Mouse (Mus musculus) stomach, embryonic 14.5 days (tissue): Measurements from ENCODE around the gene Tomm22. TPM values are rescaled to one million over a fixed set of nuclear protein-coding genes. Genes with fewer than 3 reads are reported as not detected.

ENCODE experiments used
- ATAC-seq: fragments of 200-750 bp; cut with Nextera tagmentation; 2 replicates; pipeline ENCODE4 v1.8.0; 2017; ENCODE audit warnings: low read depth, moderate TSS enrichment; ENCODE audit not compliant: insufficient number of reproducible peaks, insufficient read depth, low FRiP score
- H3K27ac ChIP-seq: fragments of 300-500 bp; sonication (generic); 2 replicates; pipeline ENCODE4 v1.5.1; 2014; ENCODE audit warnings: mild to moderate bottlenecking, low read length, moderate library complexity, mixed read lengths
- H3K27me3 ChIP-seq: fragments of 300-500 bp; sonication (generic); 2 replicates; pipeline ENCODE4 v1.6.1; 2014; ENCODE audit warnings: low read length, control low read depth, mixed read lengths; ENCODE audit not compliant: control insufficient read depth, insufficient read depth
- H3K36me3 ChIP-seq: fragments of 300-500 bp; sonication (generic); 2 replicates; pipeline ENCODE4 v1.6.1; 2014; ENCODE audit warnings: mild to moderate bottlenecking, control low read depth, low read length, moderate library complexity, mixed read lengths; ENCODE audit not compliant: control insufficient read depth, insufficient read depth
- H3K4me1 ChIP-seq: fragments of 300-500 bp; sonication (generic); 2 replicates; pipeline ENCODE4 v1.6.1; 2014; ENCODE audit warnings: low read length, control low read depth, mixed read lengths; ENCODE audit not compliant: control insufficient read depth, insufficient read depth
- H3K4me2 ChIP-seq: fragments of 300-500 bp; sonication (generic); replicated peaks from 2 replicates; pipeline ENCODE4 v1.6.1; 2014; ENCODE audit warnings: low read depth, low read length, control low read depth
- H3K4me3 ChIP-seq: fragments of 300-500 bp; sonication (generic); 2 replicates; pipeline ENCODE4 v1.5.1; 2014; ENCODE audit warnings: low read depth, low read length, control low read depth
- H3K9ac ChIP-seq: fragments of 300-500 bp; sonication (generic); replicated peaks from 2 replicates; pipeline ENCODE4 v1.6.1; 2014; ENCODE audit warnings: low read depth, mild to moderate bottlenecking, control low read depth, low read length, moderate library complexity, mixed read lengths
- H3K9me3 ChIP-seq: fragments of 300-500 bp; sonication (generic); 2 replicates; pipeline ENCODE4 v1.6.1; 2016; ENCODE audit warnings: low read depth, low read length, control low read depth; ENCODE audit not compliant: control insufficient read depth
- WGBS: fragments of 180-500 bp; shearing (Covaris S2); extraction: QIAGEN DNeasy Blood & Tissue Kit; methylation state at CpG from one replicate; pipeline ENCODE4 v1.1.7; 2014; 5-methylcytosine and 5-hydroxymethylcytosine counted together
- polyA plus RNA-seq: library from polyadenylated mRNA; unstranded; fragments of >200 nt; fragmentation: Nextera tagmentation; extraction: Ambion mirVana; gene quantifications from 2 replicates; pipeline ENCODE4 v1.2.1, GENCODE M21; 2014

Gene Tomm22
- polyA plus RNA-seq, 1 experiment from 2014 or later: 236 TPM

DNA sequence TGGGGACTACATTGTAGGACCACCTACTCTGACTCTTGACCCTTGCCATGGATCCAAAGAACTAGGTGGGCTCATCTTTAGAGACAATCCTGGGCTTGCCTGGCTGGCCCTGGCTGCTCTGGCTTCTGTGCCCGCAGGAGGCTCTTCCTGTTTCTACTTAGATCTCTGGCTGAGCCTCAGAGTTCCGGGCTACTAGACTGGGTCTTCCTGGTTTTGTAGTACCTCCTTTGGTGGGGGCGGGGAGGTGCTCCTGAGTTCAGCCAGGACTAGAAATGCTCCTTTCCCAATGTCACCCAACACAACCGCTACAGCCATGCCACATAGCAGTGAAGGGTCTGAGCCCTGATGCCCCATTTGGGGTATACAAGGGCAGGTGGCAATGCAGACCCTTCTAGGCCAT is 50.1 kb downstream of the Tomm22 start:
- Histone ChIP-seq H3K27me3 (no peaks in the 10 kb centered on the region), H3K9ac (no peak overlapping the region), H3K4me3 (no peak overlapping the region), H3K4me1 (no peaks in the 10 kb centered on the region), H3K36me3 (peaks cover 51% of the 10 kb centered on the region), H3K4me2 (no peak overlapping the region), H3K27ac (no peak overlapping the region), H3K9me3 (no peaks in the 10 kb centered on the region)
- WGBS: 82% methylated on average over 4 of the region's 4 CpGs
- no peak for ATAC-seq

Other genes starting within 250 kb of the Tomm22 start
- 64.3 and 70.3 TPM in 2 replicates for gene Csnk1e, start 215.3 kb upstream of the Tomm22 start, polyA plus RNA-seq
- gene Kcnj4, start 165.6 kb upstream of the Tomm22 start, polyA plus RNA-seq: not detected in 2 replicates
- gene Kdelr3, start 154.4 kb upstream of the Tomm22 start, polyA plus RNA-seq: 82.3 and 83.9 TPM in 2 replicates
- 106 and 113 TPM in 2 replicates for gene Ddx17, start 124.1 kb upstream of the Tomm22 start, polyA plus RNA-seq
- 2.8 and 3.8 TPM in 2 replicates for gene Dmc1, start 65.8 kb upstream of the Tomm22 start, polyA plus RNA-seq
- gene Fam227a, start 11.9 kb upstream of the Tomm22 start, polyA plus RNA-seq: 1.6 and 3.0 TPM in 2 replicates
- gene Cby1, start 11.7 kb upstream of the Tomm22 start, polyA plus RNA-seq: 45.0 and 49.5 TPM in 2 replicates
- 15.3 and 16.0 TPM in 2 replicates for gene Josd1, start 17.1 kb downstream of the Tomm22 start, polyA plus RNA-seq
- gene Gtpbp1, start 20.0 kb downstream of the Tomm22 start, polyA plus RNA-seq: 24.7 and 27.2 TPM in 2 replicates
- gene Sun2, start 71.7 kb downstream of the Tomm22 start, polyA plus RNA-seq: 5.7 and 6.8 TPM in 2 replicates
- 58.1 and 60.7 TPM in 2 replicates for gene Dnal4, start 107.0 kb downstream of the Tomm22 start, polyA plus RNA-seq
- gene Nptxr, start 133.9 kb downstream of the Tomm22 start, polyA plus RNA-seq: 2.6 and 2.7 TPM in 2 replicates
- 0.77 and 1.3 TPM in 2 replicates for gene Npcd, start 163.4 kb downstream of the Tomm22 start, polyA plus RNA-seq
- gene Cbx6, start 163.8 kb downstream of the Tomm22 start, polyA plus RNA-seq: 38.7 and 40.4 TPM in 2 replicates
- gene Apobec3, start 220.8 kb downstream of the Tomm22 start, polyA plus RNA-seq: 17.4 and 18.4 TPM in 2 replicates